Mouse (Mus musculus): ENCODE measurements around the gene Prpf3. TPM values are rescaled to one million over a fixed set of nuclear protein-coding genes. Genes with fewer than 3 reads are reported as not detected.

Gene Prpf3
- total RNA-seq, 2 experiments from 2014 or later, result 24.4 to 27.8 TPM

Other genes starting within 250 kb of the Prpf3 start
- gene Ensa, start 230.9 kb downstream of the Prpf3 start, total RNA-seq (2021), result 100 to 1,000 TPM; 231 to 238 TPM
- gene Mcl1, start 197.1 kb downstream of the Prpf3 start, total RNA-seq (2021), result 10 to 100 TPM; 62.2 to 63.0 TPM
- gene Adamtsl4, start 168.0 kb downstream of the Prpf3 start, total RNA-seq (2021), result 1 to 10 TPM in 1 of 2 experiments, under 1 TPM in 1; 0.73 to 1.3 TPM
- 10 to 100 TPM in 1 of 2 experiments, 1 to 10 TPM in 1; 6.6 to 12.9 TPM for gene Ecm1, start 116.3 kb downstream of the Prpf3 start, total RNA-seq (2021)
- 10 to 100 TPM; 38.0 to 38.7 TPM for gene Tars2, start 95.7 kb downstream of the Prpf3 start, total RNA-seq (2021)
- gene Rprd2, start 37.0 kb downstream of the Prpf3 start, total RNA-seq (2021), result 10 to 100 TPM; 56.3 to 62.3 TPM
- 100 to 1,000 TPM; 120 to 127 TPM for gene Mrps21, start 15.6 kb upstream of the Prpf3 start, total RNA-seq (2021)
- 10 to 100 TPM in 1 of 2 experiments, 1 to 10 TPM in 1; 9.4 to 11.4 TPM for gene Ciart, start 26.4 kb upstream of the Prpf3 start, total RNA-seq (2021)
- gene BC028528, start 36.1 kb upstream of the Prpf3 start, total RNA-seq (2021), result 1 to 10 TPM; 8.1 to 9.1 TPM
- 10 to 100 TPM; 88.4 to 92.6 TPM for gene Aph1a, start 38.1 kb upstream of the Prpf3 start, total RNA-seq (2021)
- 1 to 10 TPM; 1.7 to 3.2 TPM for gene Car14, start 48.8 kb upstream of the Prpf3 start, total RNA-seq (2021)
- 100 to 1,000 TPM; 104 to 106 TPM for gene Anp32e, start 73.4 kb upstream of the Prpf3 start, total RNA-seq (2021)
- gene Plekho1, start 140.1 kb upstream of the Prpf3 start, total RNA-seq (2021), result 10 to 100 TPM; 56.2 to 56.3 TPM
- gene Vps45, start 202.6 kb upstream of the Prpf3 start, total RNA-seq (2021), result 10 to 100 TPM; 41.2 to 46.4 TPM
- 10 to 100 TPM; 13.4 to 17.6 TPM for gene Otud7b, start 248.6 kb upstream of the Prpf3 start, total RNA-seq (2021)